Mouse (Mus musculus) C2C12 (cell line): ENCODE results near the gene Tex36.

Source experiments
- CEBPB ChIP-seq: IDR thresholded peaks from one replicate; pipeline ENCODE4 v1.6.1; 2011; ENCODE audit warnings: low read depth, mild to moderate bottlenecking, control low read depth, moderate library complexity
- CTCF ChIP-seq: IDR thresholded peaks from one replicate; pipeline ENCODE4 v1.5.1; 2011; ENCODE audit not compliant: control insufficient read depth, insufficient read depth, insufficient read length
- FOSL1 ChIP-seq: IDR thresholded peaks from one replicate; pipeline ENCODE4 v1.8.0; 2011; ENCODE audit warnings: mild to moderate bottlenecking, low read length; ENCODE audit not compliant: poor library complexity, insufficient read depth, severe bottlenecking
- MAX ChIP-seq: IDR thresholded peaks from one replicate; pipeline ENCODE4 v1.6.1; 2011; ENCODE audit warnings: mild to moderate bottlenecking, control low read depth
- MYOD1 ChIP-seq: IDR thresholded peaks from one replicate; pipeline ENCODE4 v1.6.1; 2011; ENCODE audit warnings: low read depth; ENCODE audit not compliant: control insufficient read depth, insufficient read length
- MYOG ChIP-seq: IDR thresholded peaks from one replicate; pipeline ENCODE4 v1.6.1; 2011; ENCODE audit not compliant: control insufficient read depth, insufficient read length; ENCODE audit errors: extremely low read depth
- USF1 ChIP-seq: IDR thresholded peaks from one replicate; pipeline ENCODE4 v1.6.1; 2011; ENCODE audit warnings: low read depth, mild to moderate bottlenecking, control low read depth, moderate library complexity

- TF ChIP-seq CTCF (no peak), MYOG (no peak), USF1 (no peak), MAX (no peak), CEBPB (no peak), MYOD1 (no peak), FOSL1 (no peak)
These were observed 33.1 kb upstream of the Tex36 start for GRCm38 (mm10) chr7:133634932-133635650.
